33 mouse cellular contexts compared by ENCODE assay signal in genomic region chr5:129774661-129775060, GRCm38 (mm10).
"Had no signal": no experiment of that assay in that cellular context is flagged by ENCODE, and none has a peak within 500 bp of the region (broad histone marks: within the 10 kb centered on the region; RNA-seq: fewer than 3 reads in every experiment).

No protein-coding gene starts in this region.

- H3K36me3 ChIP-seq: heart, embryonic 10.5 days; heart, embryonic 12.5 days; heart, embryonic 13.5 days; heart, embryonic 15.5 days; hindbrain, embryonic 15.5 days; intestine, embryonic 15.5 days; kidney, embryonic 15.5 days had no signal

- H3K27me3 ChIP-seq: heart, embryonic 12.5 days; heart, embryonic 13.5 days; heart, embryonic 15.5 days; hindbrain, embryonic 12.5 days; hindbrain, embryonic 13.5 days; hindbrain, embryonic 15.5 days; intestine, embryonic 15.5 days; kidney, embryonic 15.5 days had no signal

- H3K4me1 ChIP-seq: intestine, embryonic 15.5 days had no signal

- H3K9me3 ChIP-seq: heart, embryonic 10.5 days; heart, embryonic 12.5 days; heart, embryonic 13.5 days; heart, embryonic 15.5 days; hindbrain, embryonic 10.5 days; hindbrain, embryonic 12.5 days; hindbrain, embryonic 13.5 days; hindbrain, embryonic 15.5 days; intestine, embryonic 15.5 days; kidney, embryonic 15.5 days had no signal

- ATAC-seq: hindbrain, embryonic 16.5 days; hindbrain, postnatal 0 days; inflammation-experienced regulatory T-cells, adult 6 months; intestine, embryonic 15.5 days; intestine, embryonic 16.5 days; intestine, postnatal 0 days had no signal

- H3K9ac ChIP-seq: heart, embryonic 12.5 days; heart, embryonic 13.5 days; heart, embryonic 15.5 days; hindbrain, embryonic 12.5 days; hindbrain, embryonic 13.5 days; hindbrain, embryonic 14.5 days; hindbrain, embryonic 15.5 days; intestine, embryonic 15.5 days; kidney, embryonic 15.5 days had no signal

- DNase-seq: heart, postnatal 10 days; heart, postnatal 14 days; heart, postnatal 36 days; heart, postnatal 4 days; kidney, adult 11 months; kidney, adult 18-20 months; kidney, adult 2 months; kidney, adult 8-10 months; kidney, postnatal 10 days; kidney, postnatal 14 days; kidney, postnatal 25 days; kidney, postnatal 4 days; layer of hippocampus, adult 9-11 months; layer of hippocampus, postnatal 36 days had no signal

- H3K4me3 ChIP-seq: heart, embryonic 10.5 days; heart, embryonic 12.5 days; heart, embryonic 13.5 days; heart, embryonic 15.5 days; hindbrain, embryonic 10.5 days; hindbrain, embryonic 12.5 days; hindbrain, embryonic 13.5 days; hindbrain, embryonic 15.5 days; intestine, embryonic 15.5 days; kidney, embryonic 15.5 days; layer of hippocampus, adult 2 months had no signal

- H3K4me2 ChIP-seq: heart, embryonic 11.5 days; heart, embryonic 12.5 days; heart, embryonic 13.5 days; heart, embryonic 15.5 days; hindbrain, embryonic 12.5 days; hindbrain, embryonic 13.5 days; hindbrain, embryonic 14.5 days; hindbrain, embryonic 15.5 days; intestine, embryonic 15.5 days; kidney, embryonic 15.5 days had no signal

- H3K27ac ChIP-seq: heart, embryonic 10.5 days; heart, embryonic 13.5 days; heart, embryonic 15.5 days; hindbrain, embryonic 10.5 days; hindbrain, embryonic 12.5 days; hindbrain, embryonic 13.5 days; hindbrain, embryonic 14.5 days; hindbrain, embryonic 15.5 days; hindbrain, postnatal 0 days; intestine, embryonic 15.5 days; kidney, embryonic 15.5 days; kidney, postnatal 0 days; layer of hippocampus, adult 2 months had no signal
